Comparison of ENCODE assay signal across 16 mouse cellular contexts in the genomic region with DNA sequence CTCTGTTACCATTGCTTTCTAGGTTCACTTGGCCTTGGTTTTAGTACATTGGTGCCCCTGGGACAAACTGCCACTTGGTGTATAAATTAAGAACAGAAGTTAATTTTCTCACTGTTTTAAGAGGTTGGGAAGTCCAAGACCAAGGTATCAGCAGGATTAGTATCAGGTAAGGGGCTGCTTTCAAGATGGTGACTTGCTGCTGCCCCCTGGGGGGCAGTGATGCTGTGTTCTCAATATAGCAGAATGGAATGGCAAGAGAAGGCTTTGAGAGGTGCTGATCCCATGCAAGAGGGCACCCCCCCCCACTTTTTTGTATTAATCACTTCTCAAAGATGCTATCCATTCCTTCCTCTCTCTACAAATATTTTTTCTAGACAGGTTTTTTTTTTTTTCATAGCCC. TPM values are rescaled to one million over a fixed set of nuclear protein-coding genes. Genes with fewer than 3 reads are reported as not detected.
DNase-seq lines count a peak whose midpoint lies in the region; ATAC-seq and TF ChIP-seq lines count a peak whose summit lies in the region.
"Had no signal": no experiment of that assay in that cellular context is flagged by ENCODE, and none has a peak within 500 bp of the region (broad histone marks: within the 10 kb centered on the region; RNA-seq: fewer than 3 reads in every experiment).

No protein-coding gene starts in this region.

- ATAC-seq in liver, postnatal 0 days = no peak

- H3K4me1 ChIP-seq in liver, postnatal 0 days (ENCODE audit: insufficient read depth) = peaks cover 22% of the 10 kb centered on the region
- peaks cover 7% of the 10 kb centered on the region for H3K4me1 ChIP-seq in embryonic facial prominence, embryonic 10.5 days
- peaks cover 1% of the 10 kb centered on the region for H3K4me1 ChIP-seq in cerebellum, adult 2 months (ENCODE audit: control insufficient read depth, insufficient read depth, low read length)
- H3K4me1 ChIP-seq: embryonic facial prominence, embryonic 12.5 days; heart, embryonic 15.5 days had no signal

- H3K36me3 ChIP-seq in liver, postnatal 0 days (replicated peaks; ENCODE audit: insufficient read depth, low read length) = no peaks in the 10 kb centered on the region
- H3K36me3 ChIP-seq in embryonic facial prominence, embryonic 10.5 days (replicated peaks) = no peaks in the 10 kb centered on the region
- H3K36me3 ChIP-seq: embryonic facial prominence, embryonic 12.5 days; forebrain, embryonic 12.5 days; heart, embryonic 15.5 days had no signal

- H3K4me3 ChIP-seq in gastrocnemius, adult 2 months = no peak overlapping the region
- no peak overlapping the region for H3K4me3 ChIP-seq in liver, postnatal 0 days (ENCODE audit: low read depth, low read length)
- H3K4me3 ChIP-seq in embryonic facial prominence, embryonic 10.5 days = no peak overlapping the region
- H3K4me3 ChIP-seq in cerebellum, adult 2 months (replicated peaks; ENCODE audit: insufficient read depth, low read depth, low read length) = no peak overlapping the region
- H3K4me3 ChIP-seq: embryonic facial prominence, embryonic 12.5 days; forebrain, embryonic 12.5 days; heart, embryonic 15.5 days had no signal

- H3K9me3 ChIP-seq in liver, postnatal 0 days (ENCODE audit: low read length) = no peaks in the 10 kb centered on the region
- no peaks in the 10 kb centered on the region for H3K9me3 ChIP-seq in embryonic facial prominence, embryonic 10.5 days
- H3K9me3 ChIP-seq: embryonic facial prominence, embryonic 12.5 days; forebrain, embryonic 12.5 days; heart, embryonic 15.5 days had no signal

- no peaks in the 10 kb centered on the region for H3K27me3 ChIP-seq in liver, postnatal 0 days (ENCODE audit: insufficient read depth, low read length)
- no peaks in the 10 kb centered on the region for H3K27me3 ChIP-seq in embryonic facial prominence, embryonic 10.5 days (replicated peaks; ENCODE audit: low read depth, poor library complexity, severe bottlenecking)
- H3K27me3 ChIP-seq in cerebellum, adult 2 months (ENCODE audit: control insufficient read depth, insufficient read depth, low read length) = no peaks in the 10 kb centered on the region
- H3K27me3 ChIP-seq: embryonic facial prominence, embryonic 12.5 days; forebrain, embryonic 12.5 days had no signal

- TF ChIP-seq EP300 in liver, postnatal 0 days (IDR thresholded peaks at IDR 0.05; ENCODE audit: low read depth) = no peak

- TF ChIP-seq POLR2A in cerebellum, adult 2 months (IDR thresholded peaks at IDR 0.05; ENCODE audit: borderline replicate concordance, insufficient read depth, low read length) = no peak

- H3K4me2 ChIP-seq in liver, postnatal 0 days (ENCODE audit: low read depth, low read length) = no peak overlapping the region
- H3K4me2 ChIP-seq: embryonic facial prominence, embryonic 12.5 days; forebrain, embryonic 12.5 days; heart, embryonic 15.5 days had no signal

- no peak overlapping the region for H3K27ac ChIP-seq in gastrocnemius, adult 2 months
- no peak overlapping the region for H3K27ac ChIP-seq in liver, postnatal 0 days (ENCODE audit: low read depth)
- H3K27ac ChIP-seq in embryonic facial prominence, embryonic 10.5 days (replicated peaks) = no peak overlapping the region
- no peak overlapping the region for H3K27ac ChIP-seq in cerebellum, adult 2 months (ENCODE audit: insufficient read depth, low read length)
- H3K27ac ChIP-seq: embryonic facial prominence, embryonic 12.5 days; forebrain, embryonic 12.5 days; heart, embryonic 15.5 days; macrophage had no signal

- TF ChIP-seq CTCF in gastrocnemius, adult 2 months (IDR thresholded peaks at IDR 0.05) = peak; percentile 33; the same call in 1 of the 2 replicates
- peak; percentile 42 for TF ChIP-seq CTCF in liver, postnatal 0 days (IDR thresholded peaks at IDR 0.05; ENCODE audit: low read depth)
- TF ChIP-seq CTCF in cerebellum, adult 2 months (IDR thresholded peaks at IDR 0.05; ENCODE audit: borderline replicate concordance, insufficient read depth, low read depth, low read length) = no peak

- H3K9ac ChIP-seq in liver, postnatal 0 days (replicated peaks) = no peak overlapping the region
- H3K9ac ChIP-seq: embryonic facial prominence, embryonic 12.5 days; forebrain, embryonic 12.5 days; heart, embryonic 15.5 days had no signal

- DNase-seq in gastrocnemius, adult 2 months = no peak
- DNase-seq in gastrocnemius, adult 8-10 months (ENCODE audit: low spot score in 2 of 2) = no peak
- no peak for DNase-seq in liver, postnatal 0 days
- DNase-seq in liver = no peak
- peak; percentile 68 to 69 for DNase-seq in B cell, adult 2 months
- DNase-seq in induced T-regulatory cell, adult 2 months (ENCODE audit: low read depth) = peak; percentile 68
- no peak for DNase-seq in embryonic facial prominence, embryonic 10.5 days (ENCODE audit: low spot score)
- no peak for DNase-seq in cerebellum, adult 2 months
- DNase-seq: cerebellum, adult 18-20 months; gastrocnemius, postnatal 14 days; left cerebral cortex, postnatal 4 days; right cerebral cortex, postnatal 25 days had no signal

- intact Hi-C loops in gastrocnemius, adult 2 months (cut with DNase I) = no loop called here

RNA-seq across cellular contexts. Expression of gene Tmem243, which starts 9.1 kb away (rescaled TPM):
- 1 to 10 TPM; 7.5 to 9.5 TPM for total RNA-seq in gastrocnemius, adult 2 months (2021)
- 10 to 100 TPM in 3 of 4 experiments, 1 to 10 TPM in 1; 9.5 to 12.1 (median 10.8) TPM for total RNA-seq in gastrocnemius, adult 8-10 months (2022)
- 50.9 and 56.7 TPM in 2 replicates for polyA plus RNA-seq in liver, postnatal 0 days (2015; fragmentation: Nextera tagmentation; extraction: Ambion mirVana)
- 19.3 and 19.9 TPM in 2 replicates for polyA plus RNA-seq in embryonic facial prominence, embryonic 10.5 days (2016; fragmentation: Nextera tagmentation; extraction: Ambion mirVana)
- polyA plus RNA-seq in cerebellum, adult 2 months (2012; rRNA removed) = 20.8 and 21.2 TPM in 2 replicates

RNA-seq across cellular contexts. Expression of gene Dmtf1, which starts 52.0 kb away (rescaled TPM):
- 1 to 10 TPM; 9.5 to 10.0 TPM for total RNA-seq in gastrocnemius, adult 2 months (2021)
- 1 to 10 TPM; 6.1 to 8.6 (median 6.8) TPM for total RNA-seq in gastrocnemius, adult 8-10 months (2022)
- 6.3 and 7.6 TPM in 2 replicates for polyA plus RNA-seq in liver, postnatal 0 days (2015; fragmentation: Nextera tagmentation; extraction: Ambion mirVana)
- polyA plus RNA-seq in embryonic facial prominence, embryonic 10.5 days (2016; fragmentation: Nextera tagmentation; extraction: Ambion mirVana) = 52.1 and 60.2 TPM in 2 replicates
- 67.5 and 75.3 TPM in 2 replicates for polyA plus RNA-seq in cerebellum, adult 2 months (2012; rRNA removed)

Comparison
In these comparisons a context has a peak if more than half of its experiments do, and no peak if none do; other contexts are left out.
1. DNase-seq: peak in B cell, adult 2 months (2 of 2) and induced T-regulatory cell, adult 2 months (single experiment); none in gastrocnemius, adult 2 months (single experiment), gastrocnemius, adult 8-10 months (0 of 2), liver, postnatal 0 days (single experiment), liver (single experiment), embryonic facial prominence, embryonic 10.5 days (single experiment) and cerebellum, adult 2 months (0 of 2).